Mouse (Mus musculus) kidney, postnatal 0 days (tissue): ENCODE data around the gene Ldb2. TPM values are rescaled to one million over a fixed set of nuclear protein-coding genes. Genes with fewer than 3 reads are reported as not detected.
A peak's percentile ranks its signal among the peaks of the same experiment; 100 is the strongest.

Experiments
- ATAC-seq: fragments of 200-750 bp; cut with Nextera tagmentation; replicated peaks from 2 replicates; pipeline ENCODE4 v1.8.0; 2017; ENCODE audit warnings: low read depth, moderate number of reproducible peaks, moderate TSS enrichment, moderate library complexity; ENCODE audit not compliant: low FRiP score
- DNase-seq: peaks from one replicate; pipeline ENCODE4 v3.0.0-alpha.2; 2016; ENCODE audit warnings: low spot score
- H3K27ac ChIP-seq: fragments of 300-500 bp; sonication (generic); 2 replicates; pipeline ENCODE4 v1.5.1; 2014; ENCODE audit warnings: mild to moderate bottlenecking
- H3K27me3 ChIP-seq: fragments of 300-500 bp; sonication (generic); 2 replicates; pipeline ENCODE4 v1.6.1; 2014; ENCODE audit warnings: low read length, mixed read lengths; ENCODE audit not compliant: insufficient read depth
- H3K36me3 ChIP-seq: fragments of 300-500 bp; sonication (generic); 2 replicates; pipeline ENCODE4 v1.6.1; 2014; ENCODE audit warnings: low read length, mixed read lengths; ENCODE audit not compliant: insufficient read depth
- H3K4me1 ChIP-seq: fragments of 300-500 bp; sonication (generic); replicated peaks from 2 replicates; pipeline ENCODE4 v1.6.1; 2014; ENCODE audit warnings: antibody characterized with exemption, low read length, mixed read lengths; ENCODE audit not compliant: insufficient read depth
- H3K4me2 ChIP-seq: fragments of 300-500 bp; sonication (generic); 2 replicates; pipeline ENCODE4 v1.6.1; 2014; ENCODE audit warnings: mild to moderate bottlenecking, low read length, moderate library complexity, mixed read lengths
- H3K4me3 ChIP-seq: fragments of 300-500 bp; sonication (generic); replicated peaks from 2 replicates; pipeline ENCODE4 v1.5.1; 2014; ENCODE audit warnings: low read depth, low read length
- H3K9ac ChIP-seq: fragments of 300-500 bp; sonication (generic); 2 replicates; pipeline ENCODE4 v1.6.1; 2014; ENCODE audit warnings: low read depth, low read length
- H3K9me3 ChIP-seq: fragments of 300-500 bp; sonication (generic); replicated peaks from 2 replicates; pipeline ENCODE4 v1.6.1; 2016; ENCODE audit warnings: low read length, inconsistent platforms, mixed read lengths
- CTCF ChIP-seq: IDR thresholded peaks from 2 replicates; pipeline ENCODE4 v1.5.1; 2016; ENCODE audit warnings: antibody characterized with exemption, low read depth, mild to moderate bottlenecking, moderate library complexity
- WGBS: fragments of 180-500 bp; shearing (Covaris S2); extraction: QIAGEN DNeasy Blood & Tissue Kit; methylation state at CpG from one replicate; pipeline ENCODE4 v1.1.7; 2014; 5-methylcytosine and 5-hydroxymethylcytosine counted together
- polyA plus RNA-seq: library from polyadenylated mRNA; unstranded; fragments of >200 nt; fragmentation: Nextera tagmentation; extraction: Ambion mirVana; gene quantifications from 2 replicates; pipeline ENCODE4 v1.2.1, GENCODE M21; 2015

The Ldb2 gene
- polyA plus RNA-seq, 1 experiment from 2014 or later: 82.9 TPM

- Histone ChIP-seq H3K9me3 (no peaks in the 10 kb centered on the region), H3K4me3 (no peak overlapping the region), H3K4me2 (no peak overlapping the region), H3K9ac (no peak overlapping the region), H3K36me3 (no peaks in the 10 kb centered on the region), H3K27me3 (no peaks in the 10 kb centered on the region), H3K4me1 (no peaks in the 10 kb centered on the region), H3K27ac (no peak overlapping the region)
- WGBS: 58% methylated on average over 4 of the region's 4 CpGs
- no peak for ATAC-seq
- no peak for DNase-seq
- TF ChIP-seq CTCF: no peak
Observed at GRCm38 (mm10) chr5:44710132-44710871, 89.2 kb downstream of the Ldb2 start.

GRCm38 (mm10) chr5:44709276-44709675 is 90.2 kb downstream of the Ldb2 start:
- no peak for DNase-seq
- ATAC-seq: no peak
- WGBS: 80% methylated on average over 2 of the region's 2 CpGs
- Histone ChIP-seq H3K27me3 (no peaks in the 10 kb centered on the region), H3K36me3 (no peaks in the 10 kb centered on the region), H3K4me2 (no peak overlapping the region), H3K27ac (no peak overlapping the region), H3K4me1 (no peaks in the 10 kb centered on the region), H3K4me3 (no peak overlapping the region), H3K9ac (no peak overlapping the region), H3K9me3 (no peaks in the 10 kb centered on the region)
- no peak for TF ChIP-seq CTCF

DNA sequence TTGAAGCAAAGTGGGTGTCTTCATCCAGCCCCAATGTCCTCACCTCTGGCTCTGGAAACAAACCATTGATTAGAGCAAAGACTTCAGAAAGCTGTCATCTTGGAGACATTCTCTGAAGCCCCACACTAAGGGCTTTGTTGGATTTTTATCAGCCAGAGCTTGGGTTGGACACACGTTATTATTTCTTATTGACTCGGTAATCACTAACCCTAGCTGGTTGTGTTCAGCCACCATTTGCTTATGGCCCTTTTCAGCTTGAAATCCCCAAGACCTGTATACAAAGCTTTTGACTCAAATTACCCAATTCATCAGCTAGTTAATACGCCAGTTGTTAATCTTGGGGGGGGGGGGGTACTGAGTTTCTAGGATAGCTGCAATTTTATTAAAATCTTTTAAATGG is 91.5 kb downstream of the Ldb2 start:
- Histone ChIP-seq H3K4me3 (no peak overlapping the region), H3K27ac (peak overlapping the region; percentile 57; the same call in 1 of the 2 replicates), H3K27me3 (no peaks in the 10 kb centered on the region), H3K9me3 (no peaks in the 10 kb centered on the region), H3K9ac (no peak overlapping the region), H3K36me3 (no peaks in the 10 kb centered on the region), H3K4me1 (no peaks in the 10 kb centered on the region), H3K4me2 (no peak overlapping the region)
- no peak for TF ChIP-seq CTCF
- ATAC-seq: no peak
- no peak for DNase-seq
- 75% methylated on average over 3 of the region's 3 CpGs for WGBS

GRCm38 (mm10) chr5:44706997-44707698 is 92.3 kb downstream of the Ldb2 start:
- H3K27me3 ChIP-seq: no peaks in the 10 kb centered on the region
- DNase-seq: peak; percentile 67
- H3K9me3 ChIP-seq: no peaks in the 10 kb centered on the region
- ATAC-seq: no peak; the same call in 1 of the 2 replicates
- H3K4me3 ChIP-seq: no peak overlapping the region
- WGBS: 47% methylated on average over 6 of the region's 6 CpGs
- peak; percentile 52 for TF ChIP-seq CTCF
- no peaks in the 10 kb centered on the region for H3K36me3 ChIP-seq
- H3K4me2 ChIP-seq: no peak overlapping the region
- no peak overlapping the region for H3K9ac ChIP-seq
- no peaks in the 10 kb centered on the region for H3K4me1 ChIP-seq
- peak overlapping the region; percentile 57; the same call in 1 of the 2 replicates for H3K27ac ChIP-seq

- ATAC-seq: no peak
- Histone ChIP-seq H3K36me3 (no peaks in the 10 kb centered on the region), H3K27ac (no peak overlapping the region), H3K9me3 (no peaks in the 10 kb centered on the region), H3K4me1 (no peaks in the 10 kb centered on the region), H3K27me3 (no peaks in the 10 kb centered on the region), H3K9ac (no peak overlapping the region), H3K4me3 (no peak overlapping the region), H3K4me2 (no peak overlapping the region)
- no peak for DNase-seq
- WGBS: 84% methylated on average over 3 of the region's 3 CpGs
- no peak for TF ChIP-seq CTCF
Observed at GRCm38 (mm10) chr5:44697993-44698392, 101.5 kb downstream of the Ldb2 start.

- Histone ChIP-seq H3K27me3 (no peaks in the 10 kb centered on the region), H3K9ac (no peak overlapping the region), H3K9me3 (no peaks in the 10 kb centered on the region), H3K4me1 (no peaks in the 10 kb centered on the region), H3K27ac (no peak overlapping the region), H3K4me3 (no peak overlapping the region), H3K4me2 (no peak overlapping the region), H3K36me3 (no peaks in the 10 kb centered on the region)
- 74% methylated on average over 7 of the region's 7 CpGs for WGBS
- no peak for TF ChIP-seq CTCF
- DNase-seq: no peak
- ATAC-seq: no peak
Observed at GRCm38 (mm10) chr5:44696548-44696947, 102.9 kb downstream of the Ldb2 start.
